Mouse (Mus musculus): Measurements from ENCODE around the gene Pcgf5. TPM values are rescaled to one million over a fixed set of nuclear protein-coding genes. Genes with fewer than 3 reads are reported as not detected.

Pcgf5 gene
- polyA plus RNA-seq, 1 experiment: 12.3 TPM

- H3K4me1 ChIP-seq (ENCODE audit: control insufficient read depth, insufficient read depth, low read length): no peaks in the 10 kb centered on the region
- 97% methylated on average over 4 of the region's 4 CpGs for WGBS
- no peaks in the 10 kb centered on the region for H3K27me3 ChIP-seq (ENCODE audit: control insufficient read depth, insufficient read depth, low read length)
- H3K27ac ChIP-seq (ENCODE audit: insufficient read depth, low read length): no peak overlapping the region
- DNase-seq: no peak
- no peak overlapping the region for H3K4me3 ChIP-seq (replicated peaks; ENCODE audit: insufficient read depth, low read depth, low read length)
- TF ChIP-seq POLR2A (IDR thresholded peaks at IDR 0.05; ENCODE audit: borderline replicate concordance, insufficient read depth, low read length) (no peak), CTCF (IDR thresholded peaks at IDR 0.05; ENCODE audit: borderline replicate concordance, insufficient read depth, low read depth, low read length) (no peak)
These were observed 105.3 kb downstream of the Pcgf5 start for GRCm38 (mm10) chr19:36453451-36453850.

- WGBS: 17% methylated on average over 6 of the region's 6 CpGs
- peak; percentile 55 to 70 for DNase-seq
- Histone ChIP-seq H3K27me3 (ENCODE audit: control insufficient read depth, insufficient read depth, low read length) (no peaks in the 10 kb centered on the region), H3K27ac (ENCODE audit: insufficient read depth, low read length) (no peak overlapping the region), H3K4me3 (replicated peaks; ENCODE audit: insufficient read depth, low read depth, low read length) (no peak overlapping the region), H3K4me1 (ENCODE audit: control insufficient read depth, insufficient read depth, low read length) (no peaks in the 10 kb centered on the region)
- TF ChIP-seq CTCF (IDR thresholded peaks at IDR 0.05; ENCODE audit: borderline replicate concordance, insufficient read depth, low read depth, low read length) (peak; percentile 78), POLR2A (IDR thresholded peaks at IDR 0.05; ENCODE audit: borderline replicate concordance, insufficient read depth, low read length) (no peak)
These were observed 122.0 kb downstream of the Pcgf5 start for GRCm38 (mm10) chr19:36470106-36470505.

DNA sequence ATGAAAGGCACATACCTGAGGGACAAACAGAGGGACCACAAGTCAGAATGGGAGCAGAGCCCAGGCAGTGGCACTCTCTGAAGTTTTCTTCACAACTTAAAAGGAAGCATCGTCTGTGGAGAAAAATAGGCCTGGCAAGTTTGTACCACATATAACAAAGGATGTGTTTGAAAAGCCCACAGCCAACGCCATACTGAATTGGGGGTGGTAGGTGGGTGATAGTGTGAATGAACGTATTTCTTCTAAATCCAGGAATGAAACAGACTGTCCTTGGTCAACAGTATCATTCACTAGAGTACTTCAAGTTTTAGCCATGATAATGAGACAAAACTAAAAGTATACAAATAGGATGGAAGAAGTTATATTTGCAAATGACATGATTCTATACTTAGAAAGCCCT, 123.2 kb downstream of the Pcgf5 start:
- WGBS: 91% methylated on average over 3 of the region's 3 CpGs
- H3K4me3 ChIP-seq (replicated peaks; ENCODE audit: insufficient read depth, low read depth, low read length): no peak overlapping the region
- TF ChIP-seq CTCF (IDR thresholded peaks at IDR 0.05; ENCODE audit: borderline replicate concordance, insufficient read depth, low read depth, low read length) (no peak), POLR2A (IDR thresholded peaks at IDR 0.05; ENCODE audit: borderline replicate concordance, insufficient read depth, low read length) (no peak)
- H3K27ac ChIP-seq (ENCODE audit: insufficient read depth, low read length): no peak overlapping the region
- DNase-seq: no peak
- no peaks in the 10 kb centered on the region for H3K27me3 ChIP-seq (ENCODE audit: control insufficient read depth, insufficient read depth, low read length)
- no peaks in the 10 kb centered on the region for H3K4me1 ChIP-seq (ENCODE audit: control insufficient read depth, insufficient read depth, low read length)

DNA sequence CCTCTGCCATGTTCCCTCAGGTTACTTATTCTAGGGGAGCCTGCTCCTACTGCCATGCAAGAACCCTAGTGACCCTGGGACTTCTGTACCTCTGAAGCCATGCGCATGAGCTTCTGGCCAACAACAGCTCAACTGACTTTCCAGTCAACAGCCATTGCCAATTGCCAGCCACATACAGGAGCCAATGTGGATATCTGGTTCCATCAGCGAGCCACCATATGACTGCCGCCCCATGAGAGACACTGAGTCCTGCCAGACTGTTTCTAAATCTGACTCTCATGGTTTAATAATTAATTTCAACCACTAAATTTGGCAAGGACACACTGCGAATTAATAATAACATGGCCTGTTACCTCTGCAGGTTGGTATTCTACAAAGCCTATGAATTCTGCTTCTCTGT, 128.5 kb downstream of the Pcgf5 start:
- DNase-seq: no peak
- WGBS: 43% methylated on average over 4 of the region's 4 CpGs
- Histone ChIP-seq H3K27ac (ENCODE audit: insufficient read depth, low read length) (no peak overlapping the region), H3K27me3 (ENCODE audit: control insufficient read depth, insufficient read depth, low read length) (no peaks in the 10 kb centered on the region), H3K4me3 (replicated peaks; ENCODE audit: insufficient read depth, low read depth, low read length) (no peak overlapping the region), H3K4me1 (ENCODE audit: control insufficient read depth, insufficient read depth, low read length) (peaks cover 4% of the 10 kb centered on the region; the same call in 1 of the 2 replicates)
- TF ChIP-seq CTCF (IDR thresholded peaks at IDR 0.05; ENCODE audit: borderline replicate concordance, insufficient read depth, low read depth, low read length): no peak
- TF ChIP-seq POLR2A (IDR thresholded peaks at IDR 0.05; ENCODE audit: borderline replicate concordance, insufficient read depth, low read length): no peak

DNA sequence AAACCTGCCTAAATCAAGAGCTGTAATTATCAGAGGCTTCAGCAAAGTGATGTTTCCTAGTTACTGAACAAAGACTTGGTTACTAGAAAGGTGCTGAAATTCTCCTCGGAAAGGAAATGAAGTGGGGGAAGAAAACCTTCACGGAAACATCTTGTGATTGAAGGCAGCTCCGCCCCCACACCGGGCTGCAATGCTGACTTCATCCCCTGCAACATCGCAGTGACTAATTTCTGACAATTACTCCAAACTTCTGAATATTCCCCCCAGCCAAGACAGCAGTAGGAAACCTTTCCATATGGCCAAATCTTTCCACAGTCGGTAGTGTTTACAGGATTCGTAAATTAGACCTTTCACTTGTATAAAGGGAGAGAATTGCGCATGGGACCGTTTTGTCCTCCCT, 129.0 kb downstream of the Pcgf5 start:
- DNase-seq: no peak
- 21% methylated on average over 9 of the region's 9 CpGs for WGBS
- Histone ChIP-seq H3K27ac (ENCODE audit: insufficient read depth, low read length) (no peak overlapping the region), H3K27me3 (ENCODE audit: control insufficient read depth, insufficient read depth, low read length) (no peaks in the 10 kb centered on the region), H3K4me1 (ENCODE audit: control insufficient read depth, insufficient read depth, low read length) (peaks cover 4% of the 10 kb centered on the region; the same call in 1 of the 2 replicates), H3K4me3 (replicated peaks; ENCODE audit: insufficient read depth, low read depth, low read length) (peak overlapping the region; percentile 19)
- TF ChIP-seq CTCF (IDR thresholded peaks at IDR 0.05; ENCODE audit: borderline replicate concordance, insufficient read depth, low read depth, low read length): no peak
- no peak for TF ChIP-seq POLR2A (IDR thresholded peaks at IDR 0.05; ENCODE audit: borderline replicate concordance, insufficient read depth, low read length)

- Histone ChIP-seq H3K4me1 (ENCODE audit: control insufficient read depth, insufficient read depth, low read length) (peaks cover 4% of the 10 kb centered on the region; the same call in 1 of the 2 replicates), H3K27me3 (ENCODE audit: control insufficient read depth, insufficient read depth, low read length) (no peaks in the 10 kb centered on the region), H3K27ac (ENCODE audit: insufficient read depth, low read length) (no peak overlapping the region), H3K4me3 (replicated peaks; ENCODE audit: insufficient read depth, low read depth, low read length) (peak overlapping the region; percentile 19)
- no peak for DNase-seq
- TF ChIP-seq POLR2A (IDR thresholded peaks at IDR 0.05; ENCODE audit: borderline replicate concordance, insufficient read depth, low read length) (no peak), CTCF (IDR thresholded peaks at IDR 0.05; ENCODE audit: borderline replicate concordance, insufficient read depth, low read depth, low read length) (no peak)
- WGBS: 33% methylated on average over 5 of the region's 5 CpGs
These were observed 129.6 kb downstream of the Pcgf5 start for GRCm38 (mm10) chr19:36477684-36478083.

- 73% methylated on average over 6 of the region's 6 CpGs for WGBS
- peak in 1 of 2 experiments; percentile 16 for DNase-seq
- H3K4me3 ChIP-seq (replicated peaks; ENCODE audit: insufficient read depth, low read depth, low read length): no peak overlapping the region
These were observed 142.8 kb downstream of the Pcgf5 start for GRCm38 (mm10) chr19:36490911-36491310.

DNA sequence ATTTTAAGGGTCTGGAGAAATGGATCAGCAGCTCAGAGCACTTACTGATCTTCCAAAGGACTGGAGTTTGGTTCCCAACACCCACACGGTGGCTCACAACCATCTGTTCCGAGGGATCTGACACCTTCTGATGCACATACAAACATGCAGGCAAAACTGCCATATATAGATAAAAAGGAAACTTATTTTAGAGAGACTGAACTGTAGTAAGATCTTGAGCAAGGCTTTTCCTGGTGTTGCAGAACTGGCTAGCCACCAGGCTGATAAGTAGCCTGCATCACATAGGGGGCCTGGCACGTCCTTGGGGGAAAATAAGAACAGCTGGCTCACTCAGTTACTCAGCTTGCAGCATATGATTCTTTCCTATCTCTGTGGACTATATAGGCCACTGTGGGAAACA, 147.4 kb downstream of the Pcgf5 start:
- WGBS: 78% methylated on average over 3 of the region's 3 CpGs
- H3K4me1 ChIP-seq (ENCODE audit: control insufficient read depth, insufficient read depth, low read length): peaks cover 11% of the 10 kb centered on the region; the same call in 1 of the 2 replicates
- H3K27ac ChIP-seq (ENCODE audit: insufficient read depth, low read length): no peak overlapping the region
- no peak for DNase-seq
- H3K27me3 ChIP-seq (ENCODE audit: control insufficient read depth, insufficient read depth, low read length): no peaks in the 10 kb centered on the region
- H3K4me3 ChIP-seq (replicated peaks; ENCODE audit: insufficient read depth, low read depth, low read length): no peak overlapping the region
- TF ChIP-seq POLR2A (IDR thresholded peaks at IDR 0.05; ENCODE audit: borderline replicate concordance, insufficient read depth, low read length): no peak
- no peak for TF ChIP-seq CTCF (IDR thresholded peaks at IDR 0.05; ENCODE audit: borderline replicate concordance, insufficient read depth, low read depth, low read length)

More at GRCm38 (mm10) chr19:36490911-36491310, 142.8 kb downstream of the Pcgf5 start:
- Histone ChIP-seq H3K4me1 (ENCODE audit: control insufficient read depth, insufficient read depth, low read length) (no peaks in the 10 kb centered on the region), H3K27ac (ENCODE audit: insufficient read depth, low read length) (no peak overlapping the region), H3K27me3 (ENCODE audit: control insufficient read depth, insufficient read depth, low read length) (no peaks in the 10 kb centered on the region)
- TF ChIP-seq POLR2A (IDR thresholded peaks at IDR 0.05; ENCODE audit: borderline replicate concordance, insufficient read depth, low read length) (no peak), CTCF (IDR thresholded peaks at IDR 0.05; ENCODE audit: borderline replicate concordance, insufficient read depth, low read depth, low read length) (no peak)

Measured in cerebellum, adult 2 months (tissue).